Mouse (Mus musculus): ENCODE measurements at regions not wholly inside any gene's neighbourhood (a gene's known extent, or its start where the extent isn't known, plus 50 kb on each side); places are given as distances from the start of the nearest gene placed in this dataset.

DNA sequence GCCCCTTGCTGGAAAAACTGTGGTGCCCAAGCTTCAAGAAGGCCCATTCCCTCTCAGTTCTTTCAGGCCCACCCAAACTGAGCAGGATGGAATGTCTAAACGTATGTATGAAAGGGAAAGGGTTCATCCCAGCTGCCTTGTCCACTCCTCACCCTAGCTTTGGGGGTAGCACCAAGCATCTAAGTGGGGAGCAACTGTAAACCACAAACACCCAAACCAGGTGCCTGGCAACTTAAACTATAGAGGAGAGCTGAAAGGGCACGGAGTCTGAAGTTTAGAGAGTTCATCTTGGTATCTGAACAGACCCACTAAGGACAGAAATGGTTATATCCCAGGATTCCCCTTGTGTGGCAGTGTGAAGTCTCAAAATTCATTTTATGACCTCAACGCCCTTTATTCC lies 90.1 kb upstream of the Ssbp2 start:
- DNase-seq (ENCODE audit: low read depth, low spot score), result no peak

DNA sequence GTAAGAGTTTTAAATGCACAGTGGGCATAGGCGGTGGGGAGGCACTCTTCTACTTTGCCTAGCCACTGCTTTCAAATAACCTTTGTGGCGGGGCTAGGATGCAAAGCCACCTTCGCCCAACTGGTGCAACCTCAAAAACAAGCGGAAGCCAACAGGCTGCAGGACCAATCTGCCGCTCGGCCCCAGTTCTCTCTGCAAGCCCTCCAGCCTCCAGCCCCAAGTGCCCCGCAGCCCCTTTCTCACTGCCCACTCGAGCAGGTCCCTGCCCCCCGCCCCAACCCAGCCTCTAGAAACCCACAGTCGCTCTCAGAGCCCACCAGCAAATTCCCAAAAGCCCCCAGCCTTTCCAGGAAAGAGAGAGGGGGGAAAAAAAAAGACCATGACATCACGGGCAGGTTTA lies 89.6 kb upstream of the Ssbp2 start:
- DNase-seq (ENCODE audit: low read depth, low spot score), result peak; percentile 65

DNA sequence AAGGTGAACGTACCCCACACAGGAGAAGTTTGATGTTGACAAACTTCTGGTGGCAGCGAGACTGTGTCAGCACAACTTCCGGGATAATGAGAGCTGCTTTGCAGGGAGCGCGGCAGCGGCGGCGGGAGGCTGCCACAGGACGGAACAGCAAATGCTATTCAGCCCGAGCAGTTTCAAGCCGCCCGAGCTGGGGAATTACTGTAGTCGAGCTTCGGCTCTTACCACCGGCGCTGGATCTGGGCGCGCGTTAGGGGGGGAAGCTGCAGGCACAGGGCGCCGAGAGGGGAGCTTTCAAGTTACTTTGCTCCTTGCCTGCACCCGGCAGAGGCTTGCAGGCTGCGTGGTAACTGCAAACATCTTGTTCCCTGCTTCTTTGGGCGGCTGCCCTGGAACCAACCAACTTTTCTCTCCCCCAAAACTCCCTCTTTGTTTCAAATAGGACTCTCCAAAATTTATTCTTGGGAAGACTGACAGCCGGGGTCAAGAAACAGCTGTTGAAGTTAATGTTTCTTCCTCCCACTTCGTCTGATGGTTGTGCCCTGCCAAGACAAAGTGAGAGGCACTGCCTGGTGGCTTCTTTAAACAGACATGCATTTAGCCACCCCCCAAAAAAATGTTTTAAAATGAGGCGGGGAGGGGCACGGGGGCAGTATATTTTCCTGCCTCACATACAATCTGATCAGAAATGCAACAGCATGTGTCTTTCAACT lies 89.0 kb upstream of the Ssbp2 start:
- peak; percentile 94 for DNase-seq (ENCODE audit: low read depth, low spot score)

DNA sequence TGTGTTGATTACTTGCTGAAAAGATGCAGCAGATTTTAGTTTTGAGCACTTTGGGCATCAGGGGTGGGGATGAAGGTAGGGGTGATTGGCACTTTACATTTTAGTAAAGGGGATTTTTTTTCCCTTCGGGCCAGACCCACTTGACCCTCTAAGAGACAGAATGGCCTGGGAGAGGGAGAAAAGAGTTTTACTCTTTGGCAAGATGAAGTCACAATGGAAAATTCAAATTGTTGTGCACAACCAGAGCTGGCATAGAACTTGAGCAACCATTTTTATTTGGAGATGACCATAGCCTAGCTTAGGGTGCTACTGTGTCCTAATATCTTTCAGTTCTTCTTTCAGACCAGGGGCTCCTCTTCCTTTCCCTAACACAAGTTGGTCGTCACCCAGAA lies 88.5 kb upstream of the Ssbp2 start:
- DNase-seq (ENCODE audit: low read depth, low spot score), result no peak

DNA sequence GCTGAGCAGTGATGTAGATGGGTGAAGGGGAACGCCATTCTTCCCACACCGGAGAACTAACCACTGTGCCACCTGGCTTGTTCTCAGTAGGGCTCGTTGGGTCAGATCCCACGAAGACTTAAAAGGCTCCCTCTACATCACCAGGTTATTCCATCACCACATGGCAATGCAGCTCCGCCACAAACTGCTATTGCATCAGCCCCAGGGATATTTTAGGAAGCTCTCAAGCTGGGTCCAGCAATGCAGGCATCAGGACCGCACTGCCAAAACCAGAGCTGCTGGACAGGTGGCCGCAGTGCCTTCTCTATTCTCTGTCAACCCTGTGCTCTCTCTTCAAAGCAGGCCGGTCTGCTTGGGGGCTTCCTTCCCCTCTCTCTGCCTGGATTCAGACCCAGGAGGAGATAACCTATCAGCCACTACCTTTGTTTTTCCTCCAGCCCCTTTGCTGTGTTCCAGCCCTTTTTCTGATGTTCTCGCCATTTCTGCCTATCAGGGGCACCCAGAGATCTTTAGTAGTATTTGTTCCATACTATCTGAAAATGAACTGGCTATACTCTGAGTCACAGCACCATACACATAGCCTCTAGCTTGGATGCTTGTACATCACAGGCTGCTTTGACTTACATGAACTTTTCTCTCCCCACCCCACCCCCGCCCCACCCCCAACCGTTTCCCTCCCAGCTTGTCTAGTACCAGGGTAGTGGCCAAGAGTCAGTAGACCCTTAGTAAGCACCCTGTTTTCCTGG lies 87.8 kb upstream of the Ssbp2 start:
- DNase-seq (ENCODE audit: low read depth, low spot score), result no peak

DNA sequence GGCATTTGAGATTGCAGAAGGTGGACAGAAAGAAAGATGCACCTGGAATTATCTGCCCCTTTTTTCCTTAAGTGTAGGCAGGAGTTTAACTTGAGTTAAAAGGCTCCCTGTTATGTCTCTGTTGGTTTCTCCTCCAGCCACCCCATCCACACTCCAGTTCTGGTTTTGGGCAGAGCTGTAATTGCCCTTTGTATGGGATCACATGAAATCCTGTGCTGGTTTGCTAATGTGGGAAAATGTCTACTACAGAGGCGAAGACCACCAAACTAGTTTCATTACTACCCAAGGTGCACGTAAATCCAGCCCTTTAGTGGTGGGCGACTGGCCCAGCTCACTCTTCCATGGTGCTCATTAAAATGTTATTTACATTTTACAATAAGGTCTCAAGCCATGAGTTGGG lies 85.9 kb upstream of the Ssbp2 start:
- no peak for DNase-seq (ENCODE audit: low read depth, low spot score)

DNA sequence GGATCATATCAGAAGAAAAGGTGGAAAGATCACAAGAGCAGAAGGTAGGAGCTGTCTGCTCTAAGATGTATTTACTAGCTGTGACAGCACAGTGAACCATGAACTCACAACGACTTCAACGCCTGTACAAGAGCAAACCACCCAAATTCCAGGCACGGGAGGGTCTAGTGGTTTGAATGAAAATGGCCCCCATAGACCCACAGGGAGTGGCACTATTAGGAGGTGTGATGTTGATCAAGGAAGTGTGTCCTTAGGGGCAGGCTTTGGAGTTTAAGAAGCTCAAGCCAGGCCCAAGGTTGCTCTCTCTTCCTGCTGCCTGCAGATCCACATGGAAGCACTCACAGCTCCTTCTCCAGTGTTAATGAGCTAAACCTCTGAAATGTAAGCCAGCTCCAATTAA lies 83.5 kb upstream of the Ssbp2 start:
- no peak for DNase-seq (ENCODE audit: low read depth, low spot score)

DNA sequence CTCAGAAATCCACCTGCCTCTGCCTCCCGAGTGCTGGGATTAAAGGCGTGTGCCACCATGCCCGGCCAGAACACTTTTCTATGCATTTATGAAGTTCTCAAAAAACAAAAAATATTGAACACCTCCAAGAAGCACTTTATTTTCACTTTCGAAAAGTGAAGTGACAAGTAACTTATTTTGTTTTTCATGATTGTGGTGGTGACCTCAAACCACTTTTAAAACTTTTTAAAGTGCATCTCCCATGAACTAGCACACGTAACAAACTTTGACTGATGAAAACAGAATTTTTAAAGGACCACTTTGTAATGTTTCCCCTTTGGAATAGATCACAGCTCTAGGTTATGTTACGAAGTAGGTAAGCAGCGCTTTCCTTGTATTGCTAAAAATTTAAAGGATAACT lies 82.7 kb upstream of the Ssbp2 start:
- DNase-seq (ENCODE audit: low read depth, low spot score), result peak; percentile 28

DNA sequence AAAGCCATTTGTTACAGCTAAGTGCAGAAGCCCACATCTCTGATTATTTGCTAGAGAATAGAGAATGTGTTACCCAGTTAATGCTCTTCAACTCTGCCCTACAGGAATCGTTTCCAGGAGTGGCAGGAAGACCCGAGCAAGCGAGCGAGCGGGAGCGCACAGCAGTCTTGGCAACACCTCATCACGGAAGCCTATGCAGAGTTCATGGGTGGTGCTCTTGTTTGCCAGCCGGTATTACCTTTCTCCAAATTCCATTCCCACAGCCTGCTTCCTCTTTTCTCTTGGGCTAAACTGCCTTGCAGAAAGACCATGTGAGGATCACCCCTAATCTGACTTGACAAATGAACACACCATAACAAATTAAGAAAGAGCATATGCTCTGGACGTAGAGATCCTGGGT lies 82.1 kb upstream of the Ssbp2 start:
- no peak for DNase-seq (ENCODE audit: low read depth, low spot score)

DNA sequence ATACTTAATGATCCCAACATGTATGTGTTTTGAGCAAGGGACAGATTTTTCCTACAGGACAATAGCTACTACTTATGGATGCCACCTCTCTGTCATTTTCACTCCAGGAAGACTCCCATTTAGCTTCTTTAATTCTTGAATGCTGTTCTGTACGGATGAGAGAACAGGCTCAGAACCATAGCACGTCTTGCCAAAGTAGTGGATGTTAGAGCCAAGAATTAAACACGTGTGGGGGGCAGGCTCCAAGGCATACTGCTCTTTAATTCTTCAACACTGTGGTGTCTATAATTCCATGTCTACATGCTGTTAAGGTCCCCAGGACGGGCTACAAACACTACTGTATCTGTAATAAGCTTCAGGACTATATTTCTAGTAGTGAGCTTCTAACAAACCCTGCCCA lies 74.7 kb upstream of the Ssbp2 start:
- DNase-seq (ENCODE audit: low read depth, low spot score), result no peak

DNA sequence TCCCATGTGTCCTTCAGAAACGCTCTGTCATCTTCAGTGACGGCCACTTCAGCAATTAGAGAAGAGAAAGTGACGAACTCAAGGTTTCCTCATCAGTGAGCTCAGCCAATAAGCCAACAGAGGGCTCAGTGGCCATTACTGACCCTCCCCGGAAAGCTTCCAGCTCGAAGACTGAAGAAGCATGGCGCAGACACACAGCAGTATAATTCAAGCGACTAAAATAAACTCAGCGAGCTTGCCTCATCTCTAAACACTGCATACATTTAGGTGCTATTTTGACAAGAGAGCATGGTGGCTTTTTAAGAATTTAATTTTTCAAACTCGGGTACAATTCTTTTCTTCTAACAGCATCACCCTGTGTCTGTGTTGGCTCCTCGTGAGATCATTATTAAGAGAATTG lies 72.2 kb upstream of the Ssbp2 start:
- DNase-seq (ENCODE audit: low read depth, low spot score), result no peak

DNA sequence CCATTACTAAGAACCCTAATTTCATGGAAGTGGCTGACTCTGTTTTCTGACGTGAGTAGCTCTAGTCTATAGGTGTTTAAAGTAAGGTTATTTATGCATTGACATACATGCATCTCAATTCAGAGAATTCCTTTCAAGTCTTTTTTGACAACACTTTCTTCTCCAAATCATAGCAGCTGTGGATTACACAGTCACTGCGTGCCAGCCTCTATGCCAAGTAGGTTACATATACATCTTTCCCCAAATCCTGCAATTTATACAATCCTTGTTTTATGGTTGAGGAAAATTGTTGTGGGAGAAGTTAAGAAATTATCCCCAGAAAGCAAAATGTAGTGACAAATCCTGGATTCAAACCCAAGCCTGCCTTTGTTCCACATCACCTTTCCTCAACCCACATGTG lies 56.5 kb upstream of the Ssbp2 start:
- DNase-seq (ENCODE audit: low read depth, low spot score), result no peak

DNA sequence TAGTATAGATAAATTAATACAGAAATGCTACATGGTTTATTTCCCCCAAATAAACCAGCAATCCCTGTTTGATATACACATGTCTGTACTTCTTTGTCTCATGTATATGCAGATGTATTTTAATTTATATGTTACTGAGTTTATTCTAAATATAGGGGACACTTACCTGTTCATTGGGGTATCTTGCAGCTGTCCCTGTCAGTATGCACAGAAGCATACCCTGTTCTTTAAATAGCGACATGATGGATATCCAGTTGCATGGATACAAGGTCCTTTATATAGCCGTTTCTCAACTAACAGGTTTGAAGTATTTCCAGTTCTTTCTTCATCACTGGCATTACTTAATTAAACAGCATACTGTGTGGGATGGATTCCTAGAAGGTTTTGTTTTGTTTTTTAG lies 55.1 kb upstream of the Ssbp2 start:
- no peak for DNase-seq (ENCODE audit: low read depth, low spot score)

DNA sequence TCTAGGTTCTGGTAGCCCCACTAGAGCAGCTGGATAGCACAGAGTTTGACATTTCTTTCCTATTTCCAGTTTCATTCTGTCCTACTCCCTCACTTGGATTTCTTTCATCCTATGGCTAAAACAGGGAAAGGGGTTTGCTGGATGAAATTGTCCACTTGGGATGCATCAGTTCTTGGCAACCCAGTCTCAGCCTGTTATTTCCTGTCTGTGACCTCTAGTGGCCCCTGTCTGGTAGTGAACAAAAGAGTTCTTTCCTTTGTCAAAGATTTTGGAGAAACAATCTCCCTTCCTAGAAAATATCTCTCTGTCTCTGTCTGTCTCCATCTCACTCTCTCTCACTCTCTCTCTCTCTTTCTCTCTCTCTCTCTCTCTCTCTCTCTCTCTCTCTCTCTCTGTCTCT lies 50.0 kb upstream of the Ssbp2 start:
- peak; percentile 30 for DNase-seq (ENCODE audit: low read depth, low spot score)

Measured in CD4-positive, CD25-positive, alpha-beta regulatory T cell, adult 2 months (primary cell).